Mouse (Mus musculus) lung, embryonic 16.5 days (tissue): ENCODE results near the gene Pelp1. TPM values are rescaled to one million over a fixed set of nuclear protein-coding genes. Genes with fewer than 3 reads are reported as not detected.
A peak's percentile ranks its signal among the peaks of the same experiment; 100 is the strongest.
"Not testable (repeated sequence)": the region's sequence is repeated elsewhere in the genome, so short reads cannot be mapped to it uniquely, and the experiment has no call there.

Experiments used
- ATAC-seq: fragments of 200-750 bp; cut with Nextera tagmentation; 2 replicates; pipeline ENCODE4 v1.8.0; 2017; ENCODE audit warnings: low read depth, mild to moderate bottlenecking, moderate library complexity
- H3K27ac ChIP-seq: fragments of 300-500 bp; sonication (generic); 2 replicates; pipeline ENCODE4 v1.5.1; 2014; ENCODE audit warnings: mild to moderate bottlenecking, control low read depth, low read length
- H3K27me3 ChIP-seq: fragments of 300-500 bp; sonication (generic); 2 replicates; pipeline ENCODE4 v1.6.1; 2014; ENCODE audit warnings: low read depth, low read length, mixed read lengths; ENCODE audit not compliant: control insufficient read depth, insufficient read depth
- H3K36me3 ChIP-seq: fragments of 300-500 bp; sonication (generic); 2 replicates; pipeline ENCODE4 v1.6.1; 2014; ENCODE audit warnings: low read length; ENCODE audit not compliant: control insufficient read depth, insufficient read depth
- H3K4me1 ChIP-seq: fragments of 300-500 bp; sonication (generic); replicated peaks from 2 replicates; pipeline ENCODE4 v1.6.1; 2014; ENCODE audit warnings: low read length, mixed read lengths; ENCODE audit not compliant: control insufficient read depth, insufficient read depth
- H3K4me2 ChIP-seq: fragments of 300-500 bp; sonication (generic); 2 replicates; pipeline ENCODE4 v1.6.1; 2014; ENCODE audit warnings: low read depth, low read length, control low read depth
- H3K4me3 ChIP-seq: fragments of 300-500 bp; sonication (generic); 2 replicates; pipeline ENCODE4 v1.5.1; 2014; ENCODE audit warnings: mild to moderate bottlenecking, low read length, control low read depth
- H3K9ac ChIP-seq: fragments of 300-500 bp; sonication (generic); 2 replicates; pipeline ENCODE4 v1.6.1; 2014; ENCODE audit warnings: low read length, control low read depth
- H3K9me3 ChIP-seq: fragments of 300-500 bp; sonication (generic); 2 replicates; pipeline ENCODE4 v1.6.1; 2016; ENCODE audit warnings: low read length; ENCODE audit not compliant: control insufficient read depth
- WGBS: fragments of 180-500 bp; shearing (Covaris S2); extraction: QIAGEN DNeasy Blood & Tissue Kit; methylation state at CpG from one replicate; pipeline ENCODE4 v1.1.7; 2014; 5-methylcytosine and 5-hydroxymethylcytosine counted together
- polyA plus RNA-seq: library from polyadenylated mRNA; unstranded; fragments of >200 nt; fragmentation: Nextera tagmentation; extraction: Ambion mirVana; gene quantifications from 2 replicates; pipeline ENCODE4 v1.2.1, GENCODE M21; 2015

The Pelp1 gene
- polyA plus RNA-seq, 1 experiment from 2014 or later = 37.3 TPM

- peaks cover 4% of the 10 kb centered on the region for H3K36me3 ChIP-seq
- peak within 1 kb of the TSS; percentile 88 for H3K9ac ChIP-seq
- H3K27ac ChIP-seq = peak within 1 kb of the TSS; percentile 86
- peak within 1 kb of the TSS; percentile 86 for H3K4me3 ChIP-seq
- peak; percentile 97 for ATAC-seq
- WGBS = under 1% methylated on average over 75 of the region's 75 CpGs
- peaks cover 14% of the 10 kb centered on the region for H3K4me1 ChIP-seq
- H3K27me3 ChIP-seq = no peaks in the 10 kb centered on the region
- peak within 1 kb of the TSS; percentile 89 for H3K4me2 ChIP-seq
- no peaks in the 10 kb centered on the region for H3K9me3 ChIP-seq
Observed at GRCm38 (mm10) chr11:70432048-70432894, 22.4 kb upstream of the Pelp1 start, which contains the start of gene Arrb2. Gene Arrb2, plus strand, starts transcription at chr11:70432635.

DNA sequence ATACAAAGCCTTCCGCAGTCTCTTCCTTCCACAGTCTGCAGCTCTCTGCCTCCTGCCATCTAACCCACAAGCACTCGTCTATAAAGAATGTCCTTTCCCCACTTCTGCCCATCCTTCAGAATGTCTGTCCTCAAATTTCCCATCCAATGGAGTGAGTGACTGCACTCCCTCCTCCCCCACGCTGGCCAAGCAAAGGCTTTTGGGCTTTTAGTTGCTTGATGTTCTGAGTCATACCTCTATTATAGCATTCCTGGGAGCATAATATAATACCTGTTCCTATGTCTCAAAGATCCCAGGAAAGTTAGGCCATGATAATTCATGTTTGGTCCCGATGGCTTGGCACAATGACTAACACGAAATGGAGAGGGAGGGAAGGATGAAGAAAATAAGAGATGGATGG, 21.7 kb upstream of the Pelp1 start:
- Histone ChIP-seq H3K36me3 (no peaks in the 10 kb centered on the region; the same call in 1 of the 2 replicates), H3K9ac (peak overlapping the region; percentile 59), H3K4me1 (peaks cover 14% of the 10 kb centered on the region), H3K9me3 (no peaks in the 10 kb centered on the region), H3K4me3 (peak overlapping the region; percentile 86), H3K27ac (no peak overlapping the region; the same call in 1 of the 2 replicates), H3K4me2 (peak overlapping the region; percentile 89), H3K27me3 (no peaks in the 10 kb centered on the region)
- 27% methylated on average over 5 of the region's 5 CpGs for WGBS
- no peak for ATAC-seq

DNA sequence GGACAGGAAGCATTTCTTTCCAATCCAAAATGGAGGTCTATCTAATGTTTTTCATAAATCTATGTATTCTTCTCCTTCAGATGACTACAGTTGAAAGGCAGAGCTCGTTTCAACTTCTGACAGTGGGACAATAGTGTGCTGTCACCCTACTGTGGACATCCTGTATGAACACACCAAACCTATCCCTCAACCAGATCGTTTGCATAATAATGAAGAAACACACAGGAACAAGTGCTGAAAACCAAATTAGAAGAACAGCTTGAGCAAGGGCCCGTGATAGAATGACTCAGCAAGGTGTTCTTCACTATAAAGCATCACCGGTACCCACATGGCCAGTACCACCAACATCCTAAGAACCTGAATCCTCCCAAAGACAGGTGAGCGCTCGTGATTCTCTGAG, 16.8 kb upstream of the Pelp1 start:
- not testable (repeated sequence) for H3K9me3 ChIP-seq, H3K36me3 ChIP-seq, H3K4me1 ChIP-seq, ATAC-seq, H3K9ac ChIP-seq, H3K4me3 ChIP-seq, H3K27ac ChIP-seq, H3K4me2 ChIP-seq, H3K27me3 ChIP-seq
- 71% methylated on average over 6 of the region's 6 CpGs for WGBS

- Histone ChIP-seq H3K36me3 (no peaks in the 10 kb centered on the region), H3K4me2 (no peak overlapping the region), H3K9me3 (no peaks in the 10 kb centered on the region), H3K9ac (no peak overlapping the region), H3K4me1 (no peaks in the 10 kb centered on the region), H3K27ac (no peak overlapping the region), H3K4me3 (no peak overlapping the region), H3K27me3 (no peaks in the 10 kb centered on the region)
- ATAC-seq = no peak
- WGBS = 21% methylated on average over 5 of the region's 5 CpGs
Observed at GRCm38 (mm10) chr11:70419486-70419885, 9.7 kb upstream of the Pelp1 start.

DNA sequence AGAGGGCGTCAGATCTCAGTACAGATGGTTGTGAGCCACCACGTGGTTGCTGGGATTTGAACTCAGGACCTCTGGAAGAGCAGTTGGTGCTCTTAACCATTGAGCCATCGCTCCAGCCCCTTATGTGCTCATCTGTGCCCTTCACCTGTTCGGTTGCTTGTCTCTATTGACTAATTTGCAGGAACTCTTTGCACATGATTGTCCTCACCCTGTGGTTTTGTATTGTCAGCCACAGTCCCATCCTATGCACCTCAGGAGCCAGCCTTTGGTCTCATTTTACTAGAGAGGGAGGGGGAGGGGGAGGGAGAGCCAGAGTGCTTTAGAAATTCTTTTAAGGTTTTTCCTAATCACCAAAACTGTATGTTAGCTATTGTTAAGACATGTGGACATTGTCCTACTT, 8.4 kb upstream of the Pelp1 start:
- no peaks in the 10 kb centered on the region for H3K9me3 ChIP-seq
- no peak overlapping the region for H3K9ac ChIP-seq
- no peak overlapping the region for H3K4me3 ChIP-seq
- no peaks in the 10 kb centered on the region for H3K27me3 ChIP-seq
- no peak for ATAC-seq
- no peaks in the 10 kb centered on the region for H3K4me1 ChIP-seq
- WGBS = 56% methylated on average over 4 of the region's 4 CpGs
- H3K27ac ChIP-seq = no peak overlapping the region
- no peak overlapping the region for H3K4me2 ChIP-seq
- no peaks in the 10 kb centered on the region for H3K36me3 ChIP-seq

DNA sequence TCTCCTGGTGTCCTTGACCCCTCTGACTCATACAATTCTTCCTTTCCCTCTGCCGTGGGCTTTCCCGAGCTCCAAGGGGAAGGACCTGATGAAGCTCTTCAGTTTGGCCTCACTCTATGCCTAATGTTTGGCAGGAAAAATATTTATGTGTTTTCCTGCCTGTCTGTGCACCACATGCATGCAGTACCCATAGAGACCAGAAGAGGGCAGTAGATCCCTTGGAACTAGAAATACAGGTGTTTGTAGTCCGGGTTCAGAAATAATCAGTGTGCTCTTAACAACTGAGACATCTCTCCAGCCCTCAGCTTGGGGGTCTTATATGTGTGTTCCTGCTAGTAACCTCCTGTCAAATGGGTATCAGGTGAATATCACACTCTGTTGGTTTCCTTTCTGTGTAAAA, 4.1 kb upstream of the Pelp1 start:
- WGBS = 0% methylated on average over 3 of the region's 3 CpGs
- H3K27ac ChIP-seq = no peak overlapping the region
- no peaks in the 10 kb centered on the region for H3K27me3 ChIP-seq
- no peaks in the 10 kb centered on the region for H3K9me3 ChIP-seq
- ATAC-seq = no peak
- no peak overlapping the region for H3K4me2 ChIP-seq
- H3K4me3 ChIP-seq = no peak overlapping the region
- no peaks in the 10 kb centered on the region for H3K36me3 ChIP-seq
- peaks cover 5% of the 10 kb centered on the region; the same call in 1 of the 2 replicates for H3K4me1 ChIP-seq
- no peak overlapping the region for H3K9ac ChIP-seq

DNA sequence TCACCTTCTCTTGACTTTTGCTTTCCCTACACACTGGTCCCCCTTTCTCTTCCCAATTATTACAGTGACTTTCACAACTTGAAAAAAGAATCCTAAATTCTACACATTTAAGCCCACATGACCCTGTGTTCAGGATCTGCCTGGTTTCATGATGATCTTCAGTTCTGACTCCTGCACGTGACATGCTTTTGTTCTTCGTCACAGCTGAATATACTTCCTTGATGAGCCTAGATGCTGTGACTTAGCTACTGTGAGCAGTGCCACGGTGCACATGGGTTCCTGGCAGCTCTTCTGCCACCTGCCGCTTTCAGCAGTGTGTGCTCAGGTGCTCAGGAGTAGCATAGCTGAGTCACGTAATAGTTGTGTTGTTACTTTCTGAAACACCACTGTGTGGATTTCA, 2.8 kb upstream of the Pelp1 start:
- Histone ChIP-seq H3K4me3 (no peak overlapping the region), H3K9me3 (no peaks in the 10 kb centered on the region), H3K27me3 (no peaks in the 10 kb centered on the region), H3K27ac (no peak overlapping the region), H3K36me3 (no peaks in the 10 kb centered on the region), H3K4me2 (no peak overlapping the region), H3K9ac (no peak overlapping the region), H3K4me1 (peaks cover 17% of the 10 kb centered on the region)
- no peak for ATAC-seq
- WGBS = 69% methylated on average over 5 of the region's 5 CpGs

- peak overlapping the region; percentile 95 for H3K4me3 ChIP-seq
- peak overlapping the region; percentile 99 for H3K9ac ChIP-seq
- no peaks in the 10 kb centered on the region for H3K9me3 ChIP-seq
- peak overlapping the region; percentile 77 for H3K4me2 ChIP-seq
- peak overlapping the region; percentile 82 for H3K27ac ChIP-seq
- 0 out of 2 replicates have a peak, but pooled peaks have one; percentile 8 for ATAC-seq
- 58% methylated on average over 6 of the region's 6 CpGs for WGBS
- 0 out of 2 replicates have a peak, but pooled peaks cover 3% of the 10 kb centered on the region for H3K36me3 ChIP-seq
- peaks cover 17% of the 10 kb centered on the region for H3K4me1 ChIP-seq
- no peaks in the 10 kb centered on the region for H3K27me3 ChIP-seq
Observed at GRCm38 (mm10) chr11:70410297-70410643, 439 bp upstream of the Pelp1 start.

DNA sequence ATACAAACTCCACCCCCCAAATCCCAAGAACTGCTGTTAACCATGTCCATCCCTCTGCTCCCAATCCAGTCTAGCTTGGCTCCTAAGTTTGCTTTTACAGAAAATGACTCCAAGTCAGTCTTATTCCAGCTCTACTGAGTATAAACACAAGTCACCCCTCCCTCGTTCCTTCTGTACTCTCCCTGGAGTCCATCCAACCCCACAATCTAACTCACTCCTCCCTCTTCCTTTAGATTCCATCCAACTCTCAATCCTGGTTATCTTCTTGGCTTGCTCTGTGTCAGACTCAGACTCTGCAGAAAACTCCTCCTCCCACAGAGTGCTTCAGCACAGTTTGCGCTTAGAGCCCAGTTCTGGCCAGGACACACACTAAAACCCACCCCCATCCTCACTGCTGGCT, 6.2 kb downstream of the Pelp1 start:
- peak overlapping the region; percentile 36 for H3K4me2 ChIP-seq
- H3K4me3 ChIP-seq = peak overlapping the region; percentile 17
- H3K4me1 ChIP-seq = peaks cover 20% of the 10 kb centered on the region
- peaks cover 24% of the 10 kb centered on the region for H3K36me3 ChIP-seq
- H3K27ac ChIP-seq = peak overlapping the region; percentile 64
- WGBS = 48% methylated on average over 2 of the region's 2 CpGs
- H3K9me3 ChIP-seq = no peaks in the 10 kb centered on the region
- peak; percentile 94 for ATAC-seq
- H3K27me3 ChIP-seq = no peaks in the 10 kb centered on the region
- H3K9ac ChIP-seq = no peak overlapping the region
